Mouse (Mus musculus): ENCODE measurements at regions not wholly inside any gene's neighbourhood (a gene's known extent, or its start where the extent isn't known, plus 50 kb on each side); places are given as distances from the start of the nearest gene placed in this dataset.

DNA sequence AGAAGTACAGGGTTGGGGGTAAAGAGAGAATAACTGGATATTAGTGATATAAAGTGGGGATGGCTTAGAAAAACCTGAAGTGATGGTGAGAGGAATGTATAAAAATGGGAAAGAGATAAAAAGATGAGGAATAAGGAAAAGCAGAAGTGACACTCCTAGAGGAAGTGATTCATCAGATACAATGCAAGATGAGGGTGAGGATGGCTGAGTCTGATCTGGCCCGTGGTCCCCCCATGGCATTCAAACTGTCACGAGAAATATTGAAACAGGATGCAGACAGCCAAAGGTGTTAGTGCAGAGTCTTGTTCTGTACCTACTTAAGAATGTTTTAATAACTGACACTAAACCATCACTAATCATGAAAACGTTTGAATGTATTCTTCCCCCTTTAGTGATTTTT, 56.2 kb upstream of the Kitl start:
- no peak for DNase-seq

DNA sequence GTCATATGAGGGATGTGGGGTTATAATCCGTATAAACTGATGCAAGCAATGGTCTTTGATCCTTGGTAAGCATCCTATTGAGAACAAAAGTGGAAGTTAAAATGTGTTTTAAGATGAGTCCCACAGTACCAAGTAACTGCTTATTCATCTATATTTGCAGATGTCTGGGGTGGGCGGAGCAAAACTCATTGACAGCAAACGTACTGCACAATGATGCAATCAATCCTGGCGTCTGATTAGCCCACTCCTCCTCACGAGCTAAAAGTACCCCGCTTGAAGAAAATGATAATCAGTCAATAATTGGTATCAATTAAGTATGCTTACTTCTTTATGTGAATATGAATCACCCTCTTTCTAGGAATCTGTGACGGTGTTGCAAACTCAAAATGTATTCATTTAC, 62.9 kb upstream of the Kitl start:
- no peak for DNase-seq

DNA sequence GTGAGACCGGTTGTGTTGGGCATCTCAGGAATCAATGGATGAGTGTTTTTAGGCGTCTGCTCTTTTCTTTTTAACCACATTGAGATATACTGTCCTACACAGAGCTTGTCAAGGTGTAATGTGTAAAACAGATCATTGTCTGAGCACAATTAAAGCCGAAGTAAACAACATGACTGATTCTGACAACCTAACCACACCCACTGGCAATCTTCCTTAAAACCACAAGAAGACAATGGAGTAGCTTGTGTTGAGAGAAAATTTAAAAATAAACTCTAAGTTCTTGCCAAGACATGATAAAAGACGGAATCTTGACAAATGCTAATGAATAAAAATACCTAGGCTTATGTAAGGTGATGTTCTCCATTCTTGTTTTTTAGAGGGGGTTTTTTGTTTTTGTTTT, 63.7 kb upstream of the Kitl start:
- DNase-seq = no peak

DNA sequence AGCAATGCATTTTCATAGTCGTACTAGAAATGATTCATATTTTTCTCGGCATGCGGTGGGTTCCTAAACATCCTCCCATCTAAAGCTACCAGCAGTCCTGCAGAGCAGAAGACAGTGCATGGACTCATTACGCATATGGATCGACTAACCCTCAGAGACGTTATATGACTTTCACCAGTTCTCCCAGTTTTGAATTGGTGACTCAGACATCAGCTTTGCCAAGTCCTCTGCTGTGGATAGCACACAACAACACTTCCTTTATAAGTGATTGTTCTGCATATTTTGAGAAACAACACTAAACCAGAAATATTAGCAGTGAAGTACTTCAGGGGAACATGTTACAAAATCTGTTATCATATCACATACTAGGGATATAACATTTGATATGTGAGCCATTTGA, 64.1 kb upstream of the Kitl start:
- DNase-seq = no peak

DNA sequence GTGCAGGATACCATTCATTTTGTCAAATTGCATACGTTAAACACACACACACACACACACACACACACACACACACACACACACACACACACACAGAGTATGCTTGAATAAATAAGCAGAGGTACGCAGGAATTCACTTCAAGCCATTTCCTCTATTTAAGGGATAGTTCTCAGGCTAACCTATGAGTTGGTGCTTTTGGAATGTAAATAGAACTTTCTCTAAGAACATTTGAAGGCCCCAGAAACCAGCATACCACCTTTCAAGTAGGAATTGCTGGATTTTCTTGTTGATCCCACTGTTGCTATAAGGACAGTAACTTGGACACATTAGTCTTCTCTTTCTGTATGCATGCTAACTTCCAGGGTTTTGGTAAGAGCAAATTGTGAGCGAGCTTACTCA, 66.7 kb upstream of the Kitl start:
- DNase-seq = no peak

DNA sequence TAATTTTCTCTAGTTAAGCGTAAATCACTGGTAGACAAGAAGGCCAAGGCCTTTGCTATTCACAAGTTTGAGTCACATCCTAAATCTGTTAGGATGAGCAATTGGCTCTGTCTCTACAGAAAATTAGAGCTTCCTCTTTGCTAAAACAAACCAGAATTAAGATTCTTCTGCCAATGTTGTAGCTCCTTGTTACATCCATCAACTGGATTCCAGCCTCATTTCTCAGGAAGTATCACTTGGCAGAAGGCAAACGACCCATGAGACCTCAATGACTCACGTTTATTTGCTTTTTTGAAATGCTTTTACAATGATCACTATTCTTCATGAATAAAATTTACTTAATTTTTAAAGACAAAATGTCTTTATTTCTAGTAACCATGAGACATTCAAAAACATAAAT, 70.0 kb upstream of the Kitl start:
- DNase-seq = no peak

DNA sequence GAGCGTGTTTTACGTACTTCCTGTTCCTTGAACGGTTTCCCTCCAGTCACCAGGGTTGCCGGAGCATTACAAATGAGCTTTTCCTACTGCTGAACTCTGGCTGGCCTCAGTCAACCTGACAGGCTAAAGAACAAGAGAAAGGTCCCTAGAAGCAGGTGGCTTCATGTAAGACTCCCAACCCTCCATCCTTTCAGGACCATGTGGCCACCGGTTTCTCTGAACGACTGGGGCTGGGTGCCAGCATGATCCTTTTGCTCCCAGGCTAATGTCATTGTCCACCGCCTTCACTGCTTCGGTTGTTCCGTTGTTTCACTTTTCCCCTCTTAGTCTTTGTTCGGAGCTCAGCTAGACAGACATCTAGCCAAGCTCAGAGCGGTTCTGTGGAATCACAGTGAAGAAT, 73.8 kb upstream of the Kitl start:
- no peak for DNase-seq

DNA sequence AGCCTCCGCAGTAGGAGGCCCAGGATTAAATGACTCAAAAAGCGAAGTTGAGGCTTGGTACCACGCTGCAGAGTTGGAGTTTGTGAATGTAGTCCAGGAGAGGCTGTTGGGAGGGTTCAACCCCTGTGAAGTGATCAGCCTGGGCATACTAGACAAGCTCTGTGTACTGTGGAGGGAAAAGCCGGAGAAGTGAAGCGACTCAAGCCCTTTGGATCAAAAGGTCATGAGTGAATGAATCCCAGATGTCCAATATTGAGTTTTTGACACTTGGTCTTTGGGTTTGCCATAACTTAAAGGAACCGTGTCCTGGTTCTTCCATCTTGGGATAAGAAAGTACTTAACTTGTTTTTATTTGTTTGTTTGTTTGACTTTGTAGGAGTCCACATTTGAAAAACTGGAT, 76.5 kb upstream of the Kitl start:
- no peak for DNase-seq

DNA sequence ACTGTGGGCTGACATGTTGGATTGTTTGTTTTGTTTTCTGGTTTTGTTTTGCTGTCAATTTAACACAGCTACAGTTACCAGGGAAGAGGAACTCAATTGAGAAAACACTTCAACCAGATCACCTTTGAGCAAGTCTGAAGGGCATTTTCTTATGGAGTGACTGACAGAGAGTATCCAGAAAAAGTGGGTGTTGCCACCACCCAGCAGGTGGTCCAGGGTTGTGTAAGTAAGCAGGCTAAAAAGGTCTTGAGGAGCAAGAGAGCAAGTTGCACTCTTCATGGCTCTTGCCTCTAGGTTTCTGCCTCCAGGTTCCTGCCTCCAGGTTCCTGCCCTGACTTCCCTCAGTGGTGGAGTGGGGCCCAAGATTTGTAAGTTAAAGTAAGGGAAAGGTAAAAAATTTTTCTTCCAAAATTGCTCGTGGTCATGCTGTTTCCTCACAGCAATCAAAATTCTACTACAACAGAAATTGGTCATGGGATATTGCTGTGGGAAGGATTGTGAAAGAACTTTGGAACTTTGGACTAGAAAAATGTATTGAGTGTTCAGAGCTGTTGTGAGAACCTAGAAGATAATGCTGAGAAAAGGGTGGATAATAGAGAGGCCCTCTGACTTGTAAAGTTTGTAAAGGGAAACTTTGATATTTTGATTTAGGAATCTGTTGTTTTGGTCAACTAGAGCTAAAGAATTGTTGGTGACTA, 77.4 kb upstream of the Kitl start:
- DNase-seq = no peak

DNA sequence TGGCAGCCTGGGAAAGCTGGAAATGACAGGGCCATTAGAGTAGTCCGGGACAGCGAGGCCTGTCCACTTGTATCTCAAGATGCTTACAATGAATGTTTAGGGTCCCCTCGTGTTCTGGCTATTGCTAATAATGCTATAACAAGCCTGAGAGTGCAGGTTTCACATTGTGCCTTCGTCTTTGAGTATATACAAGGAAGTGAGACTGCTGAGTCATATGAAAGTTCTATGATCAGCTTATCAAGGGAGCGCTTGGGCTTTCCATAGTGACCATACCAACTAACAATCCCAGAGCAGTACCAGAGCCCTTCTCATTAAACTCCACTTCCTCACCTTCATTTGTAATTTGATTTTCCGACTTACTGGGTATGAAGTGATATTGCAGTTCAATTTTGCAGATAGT, 86.2 kb upstream of the Kitl start:
- no peak for DNase-seq

DNA sequence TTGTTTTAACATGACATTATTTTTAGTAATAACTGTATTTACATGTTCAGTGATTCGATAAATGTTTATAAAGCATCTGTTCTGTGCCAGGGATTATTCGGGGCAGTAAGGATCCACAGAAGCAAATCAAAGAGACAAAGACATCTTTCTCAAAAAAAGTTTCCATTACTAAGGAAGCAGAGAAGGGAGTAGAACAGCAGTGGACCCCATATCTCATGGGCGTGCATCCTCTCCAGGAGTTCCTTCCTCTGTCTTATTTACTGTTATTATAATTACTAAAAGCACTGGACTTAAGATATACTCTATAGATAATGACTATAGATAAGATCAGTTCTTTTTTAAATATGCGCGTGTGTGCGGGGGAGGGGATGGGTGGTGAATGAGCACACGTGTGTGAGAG, 87.5 kb upstream of the Kitl start:
- DNase-seq = no peak

DNA sequence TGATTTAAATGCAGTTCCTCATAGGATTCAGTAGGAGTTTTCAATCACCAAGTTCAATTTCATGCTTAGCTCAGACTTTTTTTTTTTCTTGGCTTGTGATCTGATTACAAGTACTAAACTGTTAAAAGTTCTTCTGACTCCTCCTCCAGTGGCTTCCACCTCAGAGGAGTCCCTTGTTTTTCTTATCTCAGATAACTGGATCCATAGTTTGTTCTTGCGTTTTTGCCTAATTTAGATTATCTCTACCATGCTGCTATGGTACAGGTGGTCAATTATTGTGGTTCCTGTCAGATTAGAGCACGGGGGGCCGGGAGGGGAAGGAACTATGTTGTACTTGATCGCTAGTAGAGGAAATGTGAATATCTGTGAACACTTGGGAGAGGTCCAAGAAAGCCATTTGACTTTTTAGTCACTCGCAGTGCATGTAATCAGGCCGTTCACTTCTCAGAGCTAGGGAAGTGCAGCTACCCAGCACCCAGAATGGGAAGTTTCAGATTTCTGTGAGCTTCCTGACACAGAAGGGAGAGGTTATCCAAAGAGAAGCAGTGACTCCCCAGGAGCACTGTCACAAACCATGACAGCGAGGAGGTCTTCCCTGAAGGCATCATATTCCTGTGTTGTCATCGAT, 89.0 kb upstream of the Kitl start:
- no peak for DNase-seq

DNA sequence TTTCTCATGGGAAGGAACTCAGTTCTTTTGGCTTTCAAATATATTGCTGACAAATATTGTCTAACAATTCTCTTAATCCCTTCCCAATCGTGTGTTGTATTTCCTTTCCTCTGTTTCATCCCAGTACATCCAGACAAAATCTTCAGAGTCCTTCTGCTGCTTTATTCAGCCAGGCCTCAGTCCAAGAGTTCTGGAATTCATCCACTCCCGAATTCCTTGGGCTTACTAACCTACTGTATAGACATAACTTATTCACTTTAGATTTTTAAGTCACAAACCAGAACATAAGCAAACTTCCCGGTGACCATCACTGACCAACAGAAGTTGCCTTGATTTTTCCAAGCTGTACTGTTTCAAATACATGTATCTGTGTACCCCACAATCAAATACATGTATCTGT, 90.9 kb upstream of the Kitl start:
- DNase-seq = no peak

DNA sequence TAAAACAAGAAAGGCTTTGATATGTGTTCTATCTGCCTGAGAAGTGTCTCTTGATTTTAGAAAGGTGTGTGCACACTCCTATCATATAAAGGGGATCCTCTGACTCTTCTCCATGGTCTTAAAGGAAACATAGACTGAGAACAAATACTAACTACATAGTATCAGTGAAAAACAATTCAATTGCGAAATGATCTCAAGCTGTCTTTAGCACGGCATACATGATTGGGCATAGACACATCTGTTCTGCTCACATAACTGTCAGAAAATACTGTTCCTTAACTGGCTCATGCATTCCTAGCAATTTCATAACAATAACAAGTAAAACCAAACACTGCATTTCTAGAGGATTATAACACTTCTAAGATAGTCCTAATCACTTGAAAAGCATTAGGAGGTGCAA, 95.5 kb upstream of the Kitl start:
- no peak for DNase-seq

DNA sequence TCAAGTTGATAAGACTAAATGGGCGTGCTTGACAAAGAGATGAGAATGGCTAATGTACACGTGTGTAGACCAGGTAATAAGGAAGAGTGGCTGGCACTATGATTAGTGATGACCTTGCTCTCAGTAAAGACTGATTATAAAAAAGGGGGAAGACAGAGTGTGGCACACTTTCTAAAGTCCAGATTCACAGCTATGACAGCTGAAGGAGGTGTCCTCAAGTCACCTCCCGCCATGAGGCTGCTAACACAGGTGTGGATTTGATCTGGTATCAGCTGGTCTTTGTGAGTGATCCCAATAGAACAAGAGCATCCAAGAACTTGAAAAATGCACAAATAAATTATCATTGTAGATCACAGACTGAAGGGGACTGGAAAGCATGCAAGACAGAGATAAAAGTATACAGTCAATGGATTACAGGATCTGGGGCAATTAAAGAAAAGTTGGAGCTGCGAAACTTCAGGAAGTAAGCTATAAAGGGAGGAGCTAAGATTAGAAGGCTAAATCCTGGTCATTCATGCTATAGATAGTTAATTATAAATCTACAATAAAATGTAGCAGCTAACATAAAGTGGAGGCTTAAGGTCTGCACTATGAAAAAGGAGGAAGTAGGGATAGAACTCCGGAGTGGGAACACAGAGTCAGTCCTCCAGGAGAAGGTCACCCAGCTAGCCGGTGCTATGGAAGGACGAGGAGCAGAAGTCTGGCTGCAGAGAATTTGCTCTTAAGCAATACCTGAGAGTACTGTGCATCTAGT, 96.7 kb upstream of the Kitl start:
- DNase-seq = no peak

DNA sequence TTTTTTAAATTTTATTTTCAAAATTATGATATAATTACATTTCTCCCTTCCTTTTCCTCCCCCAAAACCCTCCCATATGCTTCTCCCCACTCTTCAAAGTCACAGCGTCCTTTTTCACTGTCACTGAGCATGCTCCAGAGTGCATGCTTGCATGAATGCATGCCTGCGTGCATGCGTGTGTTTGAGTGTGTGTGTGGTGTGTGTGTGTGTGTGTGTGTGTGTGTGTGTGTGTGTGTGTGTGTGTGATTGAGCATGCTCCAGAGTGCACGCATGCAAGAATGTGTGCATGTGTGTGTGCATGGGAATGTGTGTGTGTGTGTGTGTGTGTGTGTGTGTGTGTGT, 101.6 kb upstream of the Kitl start:
- no peak for DNase-seq

DNA sequence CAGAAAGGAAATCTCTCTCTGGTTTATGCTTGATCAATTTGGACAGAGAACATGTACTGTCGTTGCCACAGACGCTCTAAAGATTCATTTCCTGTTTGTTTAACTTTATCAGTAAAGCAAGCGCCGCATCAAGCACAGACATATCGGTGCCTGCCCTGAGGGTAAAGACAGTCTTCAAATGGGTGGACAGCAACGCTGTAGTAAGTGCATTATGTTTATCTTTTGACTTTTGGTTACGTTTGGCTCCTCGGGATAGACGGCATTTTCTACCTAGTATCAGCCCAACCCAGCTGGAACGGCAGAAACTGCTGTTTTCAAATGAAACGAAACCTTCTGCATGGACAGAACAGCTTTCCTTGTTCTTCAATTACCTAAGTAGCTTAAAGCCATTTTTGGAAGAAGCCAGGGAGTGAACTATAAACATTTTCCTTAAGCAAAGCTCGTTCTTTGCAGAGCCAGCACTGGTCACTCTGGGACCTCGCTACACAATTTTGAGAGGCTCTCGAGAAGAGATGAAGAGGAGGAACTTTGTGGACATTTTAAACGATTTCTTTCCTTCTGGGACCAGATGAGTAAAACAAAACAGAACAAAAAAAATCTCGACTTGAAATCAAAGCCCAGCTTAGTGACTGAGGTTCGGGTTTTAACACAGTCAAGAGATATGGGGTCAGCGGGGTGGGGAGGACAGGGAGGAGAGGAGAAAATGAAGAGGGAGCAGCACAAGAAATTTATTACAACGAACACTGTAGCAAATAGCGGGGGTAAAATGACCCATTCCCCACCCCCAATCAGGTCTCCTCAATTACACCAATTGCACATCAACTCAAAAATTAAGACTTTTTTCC, 102.2 kb upstream of the Kitl start:
- peak; percentile 33 for DNase-seq

DNA sequence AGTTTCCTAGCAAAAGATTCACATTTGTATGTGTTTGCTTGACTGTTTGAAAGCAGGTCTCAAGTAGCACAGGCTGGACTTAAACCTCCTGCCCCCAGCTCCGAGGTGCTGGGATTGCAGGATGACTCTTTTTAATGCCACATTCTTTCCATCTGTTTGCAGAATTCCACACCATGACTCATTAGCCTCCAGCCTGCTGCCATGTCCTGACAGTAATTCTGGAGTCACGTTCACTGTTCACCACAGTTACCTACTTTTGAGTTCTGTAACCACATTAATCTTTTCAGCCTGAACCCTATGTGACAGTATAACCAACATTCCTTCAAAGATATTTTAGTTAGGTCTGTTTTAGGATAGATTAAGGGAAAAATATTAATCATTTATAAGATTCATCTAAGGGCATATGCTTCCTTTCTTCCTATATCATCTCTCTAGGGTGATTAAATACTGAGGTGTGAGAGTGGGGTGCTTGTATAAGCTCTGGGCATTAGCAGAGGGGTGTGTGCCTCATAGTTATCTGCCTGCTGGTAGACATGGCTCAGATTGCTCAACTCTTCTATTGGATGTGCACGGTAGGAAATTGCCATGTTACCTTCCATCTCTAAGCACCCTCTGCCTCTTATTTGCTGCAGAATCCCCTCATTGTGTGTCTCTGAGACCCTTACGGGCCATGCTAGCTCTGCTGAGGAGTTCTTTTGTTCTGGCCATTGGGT, 105.3 kb upstream of the Kitl start:
- DNase-seq = no peak

DNA sequence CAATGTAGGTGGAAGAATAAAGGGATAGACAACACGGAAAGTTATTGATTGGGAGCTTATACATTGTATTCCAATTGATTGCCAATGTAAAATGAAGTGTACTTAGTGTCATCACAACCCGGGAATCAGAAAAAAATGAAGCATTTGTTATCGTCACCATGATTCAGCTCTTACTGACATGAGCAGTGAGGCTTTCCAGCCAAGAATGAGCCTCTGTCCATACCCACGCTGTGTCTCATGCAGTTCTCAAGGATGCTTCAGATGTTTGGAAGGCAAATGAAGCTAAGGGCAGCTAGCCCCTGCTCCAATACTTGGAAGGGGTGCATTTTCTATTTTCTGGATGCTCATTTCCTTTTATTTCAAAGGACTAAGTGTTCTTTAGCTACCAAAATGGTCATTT, 107.4 kb upstream of the Kitl start:
- DNase-seq = no peak

DNA sequence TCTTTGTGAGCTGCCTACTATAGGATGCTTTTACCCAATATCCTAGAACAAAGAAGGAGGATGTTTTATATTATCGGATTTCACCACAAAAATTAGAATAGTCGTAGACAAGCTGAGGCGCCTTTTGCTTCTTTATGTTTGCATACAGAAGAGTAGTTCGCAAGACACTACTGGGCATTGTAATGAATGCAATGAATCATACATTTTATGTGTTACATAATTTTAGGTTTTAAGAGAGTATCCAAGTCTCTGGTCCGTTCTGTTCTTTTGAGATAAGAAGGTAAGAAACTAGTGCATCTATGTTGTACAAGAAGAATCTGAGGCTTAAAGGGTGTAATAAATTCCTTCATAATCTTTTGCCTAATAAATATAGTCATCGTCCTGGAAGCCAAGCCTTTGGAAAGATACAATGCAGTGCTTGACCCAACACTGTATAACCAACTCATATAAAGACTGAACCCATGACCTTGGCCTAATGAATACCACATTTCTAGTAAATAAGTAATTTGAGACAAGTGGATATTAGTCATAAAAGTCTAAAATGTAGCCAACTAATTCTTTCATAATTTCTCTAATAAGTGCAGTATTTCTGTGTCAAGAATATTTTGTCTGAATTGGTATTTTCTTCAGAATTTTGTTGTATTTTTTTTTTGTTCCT, 108.5 kb upstream of the Kitl start:
- DNase-seq = no peak

DNA sequence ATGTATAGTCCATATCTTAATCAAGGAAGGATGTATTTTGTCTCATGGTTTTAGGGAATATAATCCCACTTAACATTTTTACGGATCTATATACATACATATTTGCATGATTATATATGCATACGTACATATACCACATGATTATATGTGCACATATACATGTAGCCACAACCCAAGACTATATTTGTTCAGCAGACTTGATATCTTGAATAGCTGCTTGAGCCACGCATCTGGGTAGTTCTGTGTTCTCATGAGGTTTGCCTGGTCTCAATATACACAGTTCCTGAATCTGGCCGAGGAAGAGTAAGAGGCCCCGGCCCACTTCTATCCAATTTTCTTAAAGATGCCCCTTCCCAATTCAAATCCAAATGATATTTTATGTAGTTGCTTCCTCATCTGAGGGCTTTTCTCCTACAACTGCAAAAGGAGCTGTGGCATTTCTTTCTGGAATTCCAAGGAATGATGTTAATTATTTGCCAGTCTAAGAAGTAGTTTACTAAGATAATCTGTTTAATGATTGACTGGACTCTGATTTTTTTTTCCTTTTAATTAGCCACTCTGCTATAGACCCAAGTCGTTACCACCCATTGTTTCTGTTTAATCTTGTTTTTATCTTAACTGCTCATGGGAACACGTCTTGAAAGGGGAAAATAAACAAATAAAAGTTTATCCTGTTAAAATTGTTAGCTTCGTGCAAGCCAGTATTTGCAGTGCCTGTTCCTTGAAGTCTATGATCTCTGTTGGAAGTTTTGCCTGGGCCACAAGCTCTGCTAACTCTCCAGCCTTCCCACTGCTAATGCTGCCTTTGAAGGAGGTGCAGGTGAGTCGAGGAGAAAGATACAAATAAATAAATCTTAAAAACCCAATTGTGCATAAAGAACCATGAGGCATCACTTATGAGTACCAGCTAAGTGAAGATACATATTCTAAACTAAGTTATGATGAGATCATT, 112.9 kb upstream of the Kitl start:
- DNase-seq = no peak
